In genomic region chr6:95021724-95022123, GRCm38 (mm10) we compare ENCODE assay signal across 13 mouse cellular contexts.
"Had no signal": no experiment of that assay in that cellular context is flagged by ENCODE, and none has a peak within 500 bp of the region (broad histone marks: within the 10 kb centered on the region; RNA-seq: fewer than 3 reads in every experiment).

No protein-coding gene starts in this region.

- ATAC-seq: liver, embryonic 12.5 days had no signal

- DNase-seq: kidney, postnatal 25 days; lung, embryonic 14.5 days; lung, postnatal 10 days; lung, postnatal 4 days; right cerebral cortex, adult 18-20 months; right cerebral cortex, postnatal 25 days; thymus, postnatal 36 days had no signal

- H3K4me1 ChIP-seq: liver, embryonic 12.5 days; megakaryocyte, embryonic 14.5 days; neural tube, embryonic 15.5 days had no signal

- H3K36me3 ChIP-seq: limb, embryonic 10.5 days; liver, embryonic 12.5 days; neural tube, embryonic 15.5 days had no signal

- H3K27ac ChIP-seq: left cerebral cortex, adult 2 months; liver, embryonic 12.5 days; neural tube, embryonic 15.5 days had no signal

- H3K9me3 ChIP-seq: limb, embryonic 10.5 days; liver, embryonic 12.5 days; neural tube, embryonic 15.5 days had no signal

- H3K4me3 ChIP-seq: left cerebral cortex, adult 2 months; limb, embryonic 10.5 days; liver, embryonic 12.5 days; megakaryocyte, embryonic 14.5 days; myocyte; neural tube, embryonic 15.5 days had no signal

- H3K27me3 ChIP-seq: liver, embryonic 12.5 days; megakaryocyte, embryonic 14.5 days; neural tube, embryonic 15.5 days had no signal

- H3K9ac ChIP-seq: liver, embryonic 12.5 days; lung, embryonic 14.5 days; neural tube, embryonic 15.5 days had no signal

- H3K4me2 ChIP-seq: liver, embryonic 12.5 days; lung, embryonic 14.5 days; neural tube, embryonic 15.5 days had no signal
